Mouse (Mus musculus) E14TG2a.4 (cell line): ENCODE results near the gene B230217C12Rik.

ENCODE experiments used
- H3K27me3 ChIP-seq: 2 replicates; pipeline ENCODE4 v1.6.1; 2014; ENCODE audit warnings: low read length, control low read depth; ENCODE audit not compliant: insufficient read depth
- H3K36me3 ChIP-seq: 2 replicates; pipeline ENCODE4 v1.6.1; 2014; ENCODE audit warnings: low read length, control low read depth; ENCODE audit not compliant: insufficient read depth
- H3K4me1 ChIP-seq: replicated peaks from 2 replicates; pipeline ENCODE4 v1.6.1; 2014; ENCODE audit warnings: low read depth, low read length, control low read depth
- H3K4me3 ChIP-seq: replicated peaks from 2 replicates; pipeline ENCODE4 v1.5.1; 2014; ENCODE audit warnings: mild to moderate bottlenecking, low read length
- H3K9me3 ChIP-seq: 2 replicates; pipeline ENCODE4 v1.6.1; 2014; ENCODE audit warnings: low read length, control low read depth
- CTCF ChIP-seq: conservative IDR thresholded peaks from 2 replicates; pipeline ENCODE4 v1.5.1; 2014; ENCODE audit warnings: low read length
- NANOG ChIP-seq: IDR thresholded peaks from 2 replicates; pipeline ENCODE4 v1.6.1; 2014; ENCODE audit warnings: borderline replicate concordance, low read length, mixed read lengths
- POU5F1 ChIP-seq: IDR thresholded peaks from 2 replicates; pipeline ENCODE4 v1.6.1; 2014; ENCODE audit warnings: low read length, borderline replicate concordance

Gene B230217C12Rik

DNA sequence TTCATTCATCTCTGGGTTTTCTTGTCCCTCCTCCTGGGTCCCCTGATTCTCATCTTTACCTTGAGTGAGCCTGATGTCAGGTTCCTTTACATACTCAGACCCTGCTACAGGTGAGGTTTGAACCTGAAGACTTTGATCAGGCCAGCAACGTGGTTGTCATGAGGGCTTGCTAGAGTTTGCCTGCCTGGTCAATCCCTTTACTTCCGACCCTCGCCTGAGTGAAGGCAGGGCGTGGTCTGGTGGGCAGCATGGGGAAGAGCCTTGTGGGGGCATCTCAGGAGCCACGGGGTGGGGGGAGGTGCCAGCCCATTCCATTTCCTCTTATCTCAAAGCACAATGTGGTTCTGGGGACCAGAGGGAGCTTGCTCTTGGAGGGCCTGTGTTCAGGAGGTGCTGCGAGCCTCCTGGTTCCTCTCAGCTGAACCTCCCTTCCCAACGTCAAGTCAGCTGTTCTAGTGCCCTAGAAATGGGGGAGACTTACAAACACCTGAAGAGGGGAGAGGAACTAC is 2.9 kb upstream of the B230217C12Rik start:
- Histone ChIP-seq H3K4me1 (peaks cover 94% of the 10 kb centered on the region), H3K36me3 (peaks cover 61% of the 10 kb centered on the region), H3K9me3 (no peaks in the 10 kb centered on the region), H3K27me3 (no peaks in the 10 kb centered on the region), H3K4me3 (no peak overlapping the region)
- no peak for TF ChIP-seq POU5F1
- no peak for TF ChIP-seq CTCF
- no peak for TF ChIP-seq NANOG

DNA sequence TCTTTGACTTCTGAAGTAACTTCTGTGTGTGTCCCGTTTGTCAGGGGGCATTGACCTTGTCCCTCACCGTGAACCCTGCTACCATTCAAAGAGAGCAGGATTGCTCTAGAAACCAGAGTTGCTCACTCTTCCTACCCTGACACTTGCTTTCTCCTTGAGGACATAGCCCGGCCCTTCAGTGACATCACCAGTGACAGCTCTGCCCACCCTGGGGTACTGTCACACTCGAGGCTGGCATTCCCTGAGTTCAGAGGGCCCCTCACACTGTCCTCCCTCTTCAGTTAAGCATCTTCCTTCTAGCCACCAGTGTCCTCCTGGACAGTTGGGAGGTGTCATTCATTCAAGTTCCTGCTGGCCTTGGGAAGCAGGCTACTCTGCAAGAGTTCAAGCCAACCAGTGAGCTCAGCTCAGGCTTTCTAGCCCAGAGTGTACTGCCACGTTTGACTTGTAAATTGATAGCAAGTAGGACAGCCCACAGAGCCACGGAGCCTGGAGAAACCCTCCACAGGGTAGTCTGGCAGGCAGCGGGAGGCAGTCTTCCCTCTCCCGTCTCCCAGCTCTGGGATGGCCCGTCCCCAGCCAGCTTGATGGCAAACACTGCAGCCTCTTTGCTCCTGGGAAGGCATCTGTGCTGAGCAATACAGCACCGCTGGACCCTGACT is 1.7 kb upstream of the B230217C12Rik start:
- peaks cover 88% of the 10 kb centered on the region for H3K4me1 ChIP-seq
- no peaks in the 10 kb centered on the region for H3K9me3 ChIP-seq
- TF ChIP-seq NANOG (no peak), CTCF (no peak), POU5F1 (no peak)
- H3K4me3 ChIP-seq = peak overlapping the region; percentile 43
- no peaks in the 10 kb centered on the region for H3K27me3 ChIP-seq
- peaks cover 49% of the 10 kb centered on the region for H3K36me3 ChIP-seq

DNA sequence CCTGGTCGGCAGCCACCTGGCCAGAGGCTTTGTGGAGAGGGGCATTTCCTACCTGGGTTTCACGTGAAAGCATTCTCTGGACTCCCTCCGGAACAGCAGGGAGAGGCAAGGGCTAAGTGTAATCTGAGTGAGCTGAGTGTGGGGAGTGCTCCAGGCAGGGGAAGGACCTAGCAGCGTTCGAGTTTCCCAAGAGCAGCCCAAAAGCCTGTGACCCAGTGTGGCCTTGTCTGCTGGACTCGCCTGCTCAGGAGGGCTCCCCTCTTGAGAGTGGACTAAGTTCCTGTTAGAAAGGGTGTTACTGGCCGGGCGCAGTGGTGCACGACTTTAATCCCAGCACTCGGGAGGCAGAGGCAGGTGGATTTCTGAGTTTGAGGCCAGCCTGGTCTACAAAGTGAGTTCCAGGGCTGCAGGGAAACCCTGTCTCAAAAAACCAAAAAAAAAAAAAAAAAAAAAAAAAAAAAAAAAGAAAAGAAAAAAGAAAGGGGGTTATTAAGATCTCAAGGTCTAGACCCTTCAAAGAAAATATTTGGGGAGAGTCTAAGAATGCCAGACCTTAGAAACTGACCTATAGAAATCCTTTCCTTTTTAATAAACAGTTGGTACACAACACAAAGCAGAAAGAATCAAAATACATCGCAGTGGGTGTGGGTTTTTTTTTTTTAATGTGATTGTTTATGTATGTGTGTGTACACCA is 992 bp upstream of the B230217C12Rik start:
- Histone ChIP-seq H3K4me1 (peaks cover 82% of the 10 kb centered on the region), H3K36me3 (peaks cover 42% of the 10 kb centered on the region), H3K4me3 (peak overlapping the region; percentile 43), H3K27me3 (no peaks in the 10 kb centered on the region), H3K9me3 (no peaks in the 10 kb centered on the region)
- TF ChIP-seq CTCF (no peak), NANOG (no peak), POU5F1 (no peak)

DNA sequence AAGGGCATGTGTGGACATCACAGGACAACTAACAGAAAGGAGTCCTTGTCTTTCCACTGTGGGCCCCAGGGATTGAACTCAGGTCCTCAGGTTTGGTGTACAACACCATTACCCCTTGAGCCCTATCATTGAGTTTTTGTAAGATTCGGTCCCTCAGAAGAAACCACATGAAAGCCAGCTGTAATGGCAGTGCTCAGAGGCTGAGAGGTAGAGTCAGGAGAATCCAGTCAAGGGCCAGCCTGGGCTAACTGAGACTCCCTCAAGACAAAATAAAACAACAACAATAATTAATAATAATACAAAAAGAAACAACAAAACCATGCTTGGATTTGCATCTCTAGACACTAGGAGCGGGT is 467 bp upstream of the B230217C12Rik start:
- Histone ChIP-seq H3K9me3 (no peaks in the 10 kb centered on the region), H3K27me3 (no peaks in the 10 kb centered on the region), H3K4me1 (peaks cover 76% of the 10 kb centered on the region), H3K36me3 (peaks cover 37% of the 10 kb centered on the region), H3K4me3 (no peak overlapping the region; the same call in 1 of the 2 replicates)
- TF ChIP-seq CTCF (no peak), POU5F1 (no peak)

DNA sequence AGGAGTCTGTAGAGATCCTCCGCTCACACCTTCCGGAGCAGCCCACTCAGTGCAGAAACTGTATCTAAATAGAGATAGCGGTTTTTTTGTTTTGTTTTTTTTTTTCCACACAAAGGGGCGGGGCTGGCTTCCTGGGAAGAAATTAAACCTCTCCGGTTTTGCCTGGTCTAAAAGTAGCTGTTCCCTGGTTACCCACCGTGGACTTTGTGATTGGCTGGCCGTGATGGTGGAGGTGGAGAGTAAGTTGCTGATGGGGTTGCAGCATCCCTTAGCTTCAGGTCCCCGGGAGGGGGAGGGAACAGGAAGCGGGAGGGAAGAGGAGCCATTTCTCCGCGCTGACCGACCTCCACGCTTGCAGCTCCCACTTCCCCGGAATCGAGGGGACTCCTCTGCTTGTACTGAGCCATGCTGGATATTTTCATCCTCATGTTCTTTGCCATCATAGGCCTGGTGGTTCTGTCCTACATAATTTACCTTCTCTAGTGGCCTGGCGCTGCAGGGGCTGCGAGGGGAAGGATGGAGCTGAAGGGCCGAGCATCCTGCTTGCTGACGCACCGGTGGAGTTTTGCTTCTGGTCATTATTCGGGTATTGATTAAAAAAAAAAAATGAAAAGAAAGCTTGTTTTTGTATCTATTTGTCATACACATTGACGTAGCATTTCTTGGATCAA is 546 bp downstream of the B230217C12Rik start:
- Histone ChIP-seq H3K4me3 (peak overlapping the region; percentile 85), H3K36me3 (peaks cover 27% of the 10 kb centered on the region), H3K9me3 (no peaks in the 10 kb centered on the region), H3K27me3 (no peaks in the 10 kb centered on the region), H3K4me1 (peaks cover 66% of the 10 kb centered on the region)
- TF ChIP-seq NANOG = no peak
- no peak for TF ChIP-seq CTCF
- TF ChIP-seq POU5F1 = no peak

DNA sequence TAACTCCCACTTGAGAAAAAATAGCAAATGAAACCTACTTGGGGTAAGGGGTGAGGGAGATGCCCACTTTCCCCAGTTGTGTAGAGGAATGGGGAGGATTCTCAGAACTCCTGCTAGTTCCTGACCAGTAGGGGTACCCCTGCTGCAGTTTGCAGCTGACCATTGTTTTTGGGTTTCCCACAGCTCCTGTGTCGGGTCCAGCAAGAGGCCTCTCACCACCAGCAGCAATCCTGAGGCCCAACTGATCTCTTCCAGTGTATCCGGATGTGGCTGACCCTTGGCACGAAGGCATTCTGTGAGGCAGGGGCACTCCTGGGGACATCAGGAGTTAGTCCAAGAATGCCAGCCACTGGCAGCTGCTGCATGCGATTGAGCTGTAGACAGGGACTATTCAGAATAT is 1.4 kb downstream of the B230217C12Rik start:
- Histone ChIP-seq H3K9me3 (no peaks in the 10 kb centered on the region), H3K27me3 (no peaks in the 10 kb centered on the region), H3K36me3 (peaks cover 18% of the 10 kb centered on the region), H3K4me3 (peak overlapping the region; percentile 85), H3K4me1 (peaks cover 57% of the 10 kb centered on the region)
- TF ChIP-seq NANOG (no peak), CTCF (no peak), POU5F1 (no peak)

DNA sequence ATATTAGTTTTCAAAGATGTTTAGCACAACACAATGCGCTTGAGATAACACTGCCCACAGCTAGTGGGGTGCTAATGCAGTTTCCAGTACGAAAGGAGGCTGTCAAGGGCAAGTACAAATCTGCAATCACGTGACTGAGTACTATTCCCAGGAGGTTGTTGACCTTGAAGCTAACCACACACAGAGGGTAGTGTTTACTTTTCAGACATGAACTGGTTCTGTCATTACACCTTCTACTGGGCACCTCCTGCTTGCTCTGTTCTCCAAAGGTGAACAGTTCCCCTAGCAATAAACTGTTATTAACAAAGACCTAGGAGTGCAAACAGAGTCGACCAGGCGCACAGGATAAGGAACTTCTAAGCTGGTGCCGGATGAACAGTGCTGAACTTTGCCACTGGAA is 9.8 kb downstream of the B230217C12Rik start:
- H3K27me3 ChIP-seq = no peaks in the 10 kb centered on the region
- TF ChIP-seq CTCF (no peak), NANOG (no peak), POU5F1 (no peak)

DNA sequence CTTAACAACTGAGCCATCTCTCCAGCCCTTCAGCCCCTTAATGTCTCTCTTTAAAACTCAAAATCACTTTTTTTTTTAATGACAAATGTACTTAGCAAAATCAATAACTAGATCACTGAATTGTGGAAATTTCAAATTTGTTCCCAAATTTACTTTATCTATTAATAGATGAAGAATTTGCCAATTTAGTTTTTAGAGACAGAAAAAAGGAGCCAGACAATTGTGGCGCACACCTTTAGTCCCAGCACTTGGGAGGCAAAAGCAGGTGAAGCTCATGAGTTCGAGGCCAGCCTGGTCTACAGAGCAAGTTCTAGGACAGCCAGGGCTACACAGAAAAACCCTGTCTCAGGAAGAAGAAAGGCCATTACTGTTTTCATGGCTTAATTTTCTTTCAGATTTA is 11.0 kb downstream of the B230217C12Rik start:
- H3K27me3 ChIP-seq = no peaks in the 10 kb centered on the region
- no peak overlapping the region for H3K4me3 ChIP-seq
- TF ChIP-seq CTCF = no peak
- no peak for TF ChIP-seq NANOG
- no peak for TF ChIP-seq POU5F1
- H3K9me3 ChIP-seq = no peaks in the 10 kb centered on the region
- peaks cover 20% of the 10 kb centered on the region for H3K4me1 ChIP-seq
- H3K36me3 ChIP-seq = no peaks in the 10 kb centered on the region

More for the DNA sequence above, 9.8 kb downstream of the B230217C12Rik start:
- Histone ChIP-seq H3K36me3 (no peaks in the 10 kb centered on the region), H3K4me1 (peaks cover 20% of the 10 kb centered on the region), H3K9me3 (no peaks in the 10 kb centered on the region), H3K4me3 (no peak overlapping the region)
